Comparison of ENCODE assay signal across 21 mouse cellular contexts in the genomic region with DNA sequence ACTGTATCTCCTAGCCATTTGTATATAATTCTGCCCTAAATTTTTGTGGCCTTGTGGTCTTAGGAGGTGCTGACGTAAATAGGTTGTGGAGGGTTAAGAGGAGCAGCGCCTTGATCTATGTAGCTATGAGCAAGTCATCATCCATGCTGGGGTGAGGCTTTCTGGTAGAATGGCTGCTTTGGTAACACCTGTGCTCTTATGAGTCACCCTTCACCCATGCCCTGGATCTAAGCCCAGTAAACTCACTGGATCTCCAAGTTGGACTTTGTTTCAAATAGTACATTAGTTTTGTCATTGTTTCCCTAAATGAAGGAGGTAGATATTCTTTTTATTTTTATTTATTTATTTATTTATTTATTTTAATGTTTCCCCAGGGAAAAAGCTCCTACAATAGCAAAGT.
"Had no signal": no experiment of that assay in that cellular context is flagged by ENCODE, and none has a peak within 500 bp of the region (broad histone marks: within the 10 kb centered on the region; RNA-seq: fewer than 3 reads in every experiment).

No protein-coding gene starts in this region.

- H3K9me3 ChIP-seq: limb, embryonic 12.5 days; limb, embryonic 15.5 days; lung, embryonic 15.5 days; megakaryocyte, embryonic 14.5 days; midbrain, embryonic 10.5 days; midbrain, embryonic 13.5 days; neural tube, embryonic 13.5 days had no signal

- H3K4me3 ChIP-seq: layer of hippocampus, adult 2 months; limb, embryonic 12.5 days; limb, embryonic 15.5 days; lung, embryonic 15.5 days; megakaryocyte, embryonic 14.5 days; midbrain, embryonic 10.5 days; midbrain, embryonic 13.5 days; myocyte; neural tube, embryonic 13.5 days had no signal

- H3K27ac ChIP-seq: layer of hippocampus, adult 2 months; limb, embryonic 12.5 days; limb, embryonic 15.5 days; liver, embryonic 14.5 days; lung, embryonic 15.5 days; midbrain, embryonic 10.5 days; midbrain, embryonic 13.5 days; neural tube, embryonic 13.5 days had no signal

- ATAC-seq: intestine, postnatal 0 days; midbrain, embryonic 13.5 days; midbrain, embryonic 16.5 days had no signal

- H3K4me2 ChIP-seq: limb, embryonic 12.5 days; limb, embryonic 15.5 days; lung, embryonic 15.5 days; midbrain, embryonic 13.5 days; neural tube, embryonic 13.5 days had no signal

- H3K9ac ChIP-seq: limb, embryonic 12.5 days; limb, embryonic 15.5 days; liver, embryonic 14.5 days; lung, embryonic 15.5 days; midbrain, embryonic 13.5 days; neural tube, embryonic 13.5 days had no signal

- H3K4me1 ChIP-seq: limb, embryonic 12.5 days; limb, embryonic 15.5 days; lung, embryonic 15.5 days; megakaryocyte, embryonic 14.5 days; midbrain, embryonic 10.5 days; midbrain, embryonic 13.5 days; neural tube, embryonic 13.5 days had no signal

- H3K27me3 ChIP-seq: limb, embryonic 12.5 days; limb, embryonic 15.5 days; lung, embryonic 15.5 days; megakaryocyte, embryonic 14.5 days; midbrain, embryonic 13.5 days; neural tube, embryonic 13.5 days had no signal

- H3K36me3 ChIP-seq: limb, embryonic 12.5 days; limb, embryonic 15.5 days; lung, embryonic 15.5 days; midbrain, embryonic 10.5 days; midbrain, embryonic 13.5 days; neural tube, embryonic 13.5 days had no signal

- DNase-seq: kidney, adult 8-10 months; kidney, postnatal 14 days; kidney, postnatal 4 days; layer of hippocampus, adult 9-11 months; left cerebral cortex, postnatal 4 days; lung, adult 18-20 months; lung, postnatal 10 days; lung, postnatal 36 days; thymus, postnatal 36 days had no signal
